Mouse (Mus musculus) liver, embryonic 13.5 days (tissue): Measurements from ENCODE around the gene Cd8a. TPM values are rescaled to one million over a fixed set of nuclear protein-coding genes. Genes with fewer than 3 reads are reported as not detected.
"Not testable (repeated sequence)": the region's sequence is repeated elsewhere in the genome, so short reads cannot be mapped to it uniquely, and the experiment has no call there.

Experiments used
- ATAC-seq: fragments of 200-750 bp; cut with Nextera tagmentation; 2 replicates; pipeline ENCODE4 v1.8.0; 2017; ENCODE audit warnings: low read depth, mild to moderate bottlenecking, moderate number of reproducible peaks, moderate library complexity
- DNase-seq: peaks from one replicate; pipeline ENCODE4 v3.0.0; 2022
- H3K27ac ChIP-seq: fragments of 300-500 bp; sonication (generic); 2 replicates; pipeline ENCODE4 v1.5.1; 2015; ENCODE audit warnings: moderate library complexity, mild to moderate bottlenecking, inconsistent platforms
- H3K27me3 ChIP-seq: fragments of 300-500 bp; sonication (generic); 2 replicates; pipeline ENCODE4 v1.6.1; 2015; ENCODE audit warnings: mild to moderate bottlenecking, inconsistent platforms
- H3K36me3 ChIP-seq: fragments of 300-500 bp; sonication (generic); 2 replicates; pipeline ENCODE4 v1.6.1; 2015; ENCODE audit warnings: mild to moderate bottlenecking, inconsistent platforms
- H3K4me1 ChIP-seq: fragments of 300-500 bp; sonication (generic); replicated peaks from 2 replicates; pipeline ENCODE4 v1.6.1; 2015; ENCODE audit warnings: inconsistent platforms
- H3K4me2 ChIP-seq: fragments of 300-500 bp; sonication (generic); 2 replicates; pipeline ENCODE4 v1.6.1; 2015; ENCODE audit warnings: inconsistent platforms, mild to moderate bottlenecking, moderate library complexity
- H3K4me3 ChIP-seq: fragments of 300-500 bp; sonication (generic); replicated peaks from 2 replicates; pipeline ENCODE4 v1.5.1; 2015; ENCODE audit warnings: mild to moderate bottlenecking, inconsistent platforms
- H3K9ac ChIP-seq: fragments of 300-500 bp; sonication (generic); 2 replicates; pipeline ENCODE4 v1.6.1; 2015; ENCODE audit warnings: mild to moderate bottlenecking, inconsistent platforms
- H3K9me3 ChIP-seq: fragments of 300-500 bp; sonication (generic); replicated peaks from 2 replicates; pipeline ENCODE4 v1.6.1; 2016; ENCODE audit warnings: inconsistent platforms
- WGBS: fragments of 180-500 bp; shearing (Covaris S2); methylation state at CpG from one replicate; pipeline ENCODE4 v1.1.7; 2015; ENCODE audit not compliant: insufficient replicate concordance; 5-methylcytosine and 5-hydroxymethylcytosine counted together
- polyA plus RNA-seq: library from polyadenylated mRNA; unstranded; fragments of >200 nt; fragmentation: Nextera tagmentation; extraction: Ambion mirVana; gene quantifications from 2 replicates; pipeline ENCODE4 v1.2.1, GENCODE M21; 2015

Gene Cd8a
- not detected in 2 replicates for polyA plus RNA-seq

GRCm38 (mm10) chr6:71373249-71373775 is at the start of gene Cd8a:
Gene Cd8a (plus strand): TSS chr6:71373427.
- H3K4me3 ChIP-seq, result no peak within 1 kb of the TSS
- no peak within 1 kb of the TSS for H3K27ac ChIP-seq
- DNase-seq (no peak), ATAC-seq (no peak)
- 59% methylated on average over 14 of the region's 14 CpGs for WGBS
- H3K9ac ChIP-seq, result no peak within 1 kb of the TSS
- H3K9me3 ChIP-seq, result no peaks in the 10 kb centered on the region
- no peak within 1 kb of the TSS for H3K4me2 ChIP-seq
- H3K36me3 ChIP-seq, result no peaks in the 10 kb centered on the region
- no peaks in the 10 kb centered on the region for H3K4me1 ChIP-seq
- no peaks in the 10 kb centered on the region for H3K27me3 ChIP-seq

- DNase-seq, result no peak
- ATAC-seq, result no peak
- Histone ChIP-seq H3K9me3 (no peaks in the 10 kb centered on the region), H3K27ac (no peak overlapping the region), H3K27me3 (no peaks in the 10 kb centered on the region), H3K4me2 (no peak overlapping the region), H3K4me1 (no peaks in the 10 kb centered on the region), H3K36me3 (no peaks in the 10 kb centered on the region), H3K9ac (no peak overlapping the region), H3K4me3 (no peak overlapping the region)
- 67% methylated on average over 9 of the region's 9 CpGs for WGBS
Measured at GRCm38 (mm10) chr6:71324816-71325215, 48.4 kb upstream of the Cd8a start.

- Histone ChIP-seq H3K9ac (no peak overlapping the region), H3K9me3 (no peaks in the 10 kb centered on the region), H3K4me1 (no peaks in the 10 kb centered on the region), H3K4me3 (no peak overlapping the region), H3K27me3 (no peaks in the 10 kb centered on the region), H3K4me2 (no peak overlapping the region), H3K36me3 (no peaks in the 10 kb centered on the region), H3K27ac (no peak overlapping the region)
- DNase-seq (no peak), ATAC-seq (no peak)
- WGBS, result 60% methylated on average over 6 of the region's 6 CpGs
Measured at GRCm38 (mm10) chr6:71329881-71330280, 43.3 kb upstream of the Cd8a start.

GRCm38 (mm10) chr6:71330486-71330885 is 42.7 kb upstream of the Cd8a start:
- Histone ChIP-seq H3K27me3 (no peaks in the 10 kb centered on the region), H3K4me2 (no peak overlapping the region), H3K4me1 (no peaks in the 10 kb centered on the region), H3K36me3 (no peaks in the 10 kb centered on the region), H3K9ac (no peak overlapping the region), H3K4me3 (no peak overlapping the region), H3K9me3 (no peaks in the 10 kb centered on the region), H3K27ac (no peak overlapping the region)
- no peak for ATAC-seq
- 71% methylated on average over 7 of the region's 7 CpGs for WGBS
- no peak for DNase-seq

GRCm38 (mm10) chr6:71331491-71331890 is 41.7 kb upstream of the Cd8a start:
- H3K9me3 ChIP-seq, H3K27ac ChIP-seq, ATAC-seq, H3K9ac ChIP-seq, H3K4me3 ChIP-seq, H3K36me3 ChIP-seq, H3K27me3 ChIP-seq, DNase-seq, H3K4me1 ChIP-seq, H3K4me2 ChIP-seq: not testable (repeated sequence)
- WGBS, result 68% methylated on average over 2 of the region's 4 CpGs

GRCm38 (mm10) chr6:71332236-71332965 is 40.8 kb upstream of the Cd8a start:
- no peak overlapping the region for H3K9ac ChIP-seq
- H3K4me1 ChIP-seq, result no peaks in the 10 kb centered on the region
- DNase-seq, result no peak
- no peak for ATAC-seq
- no peak overlapping the region for H3K4me3 ChIP-seq
- no peaks in the 10 kb centered on the region for H3K27me3 ChIP-seq
- no peak overlapping the region for H3K27ac ChIP-seq
- 70% methylated on average over 11 of the region's 11 CpGs for WGBS
- no peaks in the 10 kb centered on the region for H3K36me3 ChIP-seq
- H3K9me3 ChIP-seq, result no peaks in the 10 kb centered on the region
- H3K4me2 ChIP-seq, result no peak overlapping the region

- no peak overlapping the region for H3K4me2 ChIP-seq
- WGBS, result 63% methylated on average over 3 of the region's 3 CpGs
- DNase-seq, result no peak
- no peaks in the 10 kb centered on the region for H3K4me1 ChIP-seq
- no peak overlapping the region for H3K27ac ChIP-seq
- H3K9me3 ChIP-seq, result no peaks in the 10 kb centered on the region
- no peak overlapping the region for H3K4me3 ChIP-seq
- no peak overlapping the region for H3K9ac ChIP-seq
- ATAC-seq, result no peak
- H3K36me3 ChIP-seq, result no peaks in the 10 kb centered on the region
- H3K27me3 ChIP-seq, result no peaks in the 10 kb centered on the region
Measured at GRCm38 (mm10) chr6:71333031-71333430, 40.2 kb upstream of the Cd8a start.

GRCm38 (mm10) chr6:71333578-71334273 is 39.5 kb upstream of the Cd8a start:
- no peaks in the 10 kb centered on the region for H3K27me3 ChIP-seq
- no peaks in the 10 kb centered on the region for H3K36me3 ChIP-seq
- ATAC-seq, result no peak
- no peak for DNase-seq
- no peak overlapping the region for H3K27ac ChIP-seq
- no peak overlapping the region for H3K4me2 ChIP-seq
- H3K4me3 ChIP-seq, result no peak overlapping the region
- no peaks in the 10 kb centered on the region for H3K4me1 ChIP-seq
- H3K9me3 ChIP-seq, result no peaks in the 10 kb centered on the region
- WGBS, result 71% methylated on average over 11 of the region's 11 CpGs
- H3K9ac ChIP-seq, result no peak overlapping the region

- H3K27ac ChIP-seq, result no peak overlapping the region
- 84% methylated on average over 8 of the region's 8 CpGs for WGBS
- no peak for ATAC-seq
Measured at GRCm38 (mm10) chr6:71337666-71338065, 35.6 kb upstream of the Cd8a start.

GRCm38 (mm10) chr6:71338941-71339340 is 34.3 kb upstream of the Cd8a start:
- 57% methylated on average over 3 of the region's 3 CpGs for WGBS
- H3K9ac ChIP-seq, result no peak overlapping the region
- H3K36me3 ChIP-seq, result no peaks in the 10 kb centered on the region
- no peak overlapping the region for H3K4me3 ChIP-seq
- DNase-seq, result no peak
- no peaks in the 10 kb centered on the region for H3K27me3 ChIP-seq
- ATAC-seq, result no peak
- H3K27ac ChIP-seq, result no peak overlapping the region
- H3K4me2 ChIP-seq, result no peak overlapping the region
- no peaks in the 10 kb centered on the region for H3K9me3 ChIP-seq
- no peaks in the 10 kb centered on the region for H3K4me1 ChIP-seq

More at GRCm38 (mm10) chr6:71337666-71338065, 35.6 kb upstream of the Cd8a start:
- H3K9ac ChIP-seq, result no peak overlapping the region
- H3K4me2 ChIP-seq, result no peak overlapping the region
- H3K9me3 ChIP-seq, result no peaks in the 10 kb centered on the region
- no peak overlapping the region for H3K4me3 ChIP-seq
- DNase-seq, result no peak
- no peaks in the 10 kb centered on the region for H3K4me1 ChIP-seq
- H3K27me3 ChIP-seq, result no peaks in the 10 kb centered on the region
- H3K36me3 ChIP-seq, result no peaks in the 10 kb centered on the region

- H3K9ac ChIP-seq, result no peak overlapping the region
- H3K4me2 ChIP-seq, result no peak overlapping the region
- no peaks in the 10 kb centered on the region for H3K36me3 ChIP-seq
- WGBS, result 71% methylated on average over 4 of the region's 4 CpGs
- no peaks in the 10 kb centered on the region for H3K9me3 ChIP-seq
- H3K4me3 ChIP-seq, result no peak overlapping the region
- H3K4me1 ChIP-seq, result no peaks in the 10 kb centered on the region
- DNase-seq, result no peak
- H3K27me3 ChIP-seq, result no peaks in the 10 kb centered on the region
- ATAC-seq, result no peak
- no peak overlapping the region for H3K27ac ChIP-seq
Measured at GRCm38 (mm10) chr6:71339351-71339750, 33.9 kb upstream of the Cd8a start.
